Mouse (Mus musculus) liver, adult 2 months (tissue): ENCODE data around the gene Napsa.

Experiments
- CTCF ChIP-seq: fragments of 200-500 bp; IDR thresholded peaks from 2 replicates; pipeline ENCODE4 v1.5.1; 2011; ENCODE audit warnings: low read depth, low read length, control low read depth
- POLR2A ChIP-seq: fragments of 200-500 bp; IDR thresholded peaks from 2 replicates; pipeline ENCODE4 v1.6.1; 2011; ENCODE audit warnings: low read length, control low read depth; ENCODE audit not compliant: insufficient read depth; ENCODE audit errors: extremely low read depth

- TF ChIP-seq POLR2A: no peak
- TF ChIP-seq CTCF: no peak
These were observed 28.6 kb downstream of the Napsa start for GRCm38 (mm10) chr7:44600691-44601262.
